Mouse (Mus musculus) spleen, adult 2 months (tissue): ENCODE measurements around the gene Ttc3. TPM values are rescaled to one million over a fixed set of nuclear protein-coding genes. Genes with fewer than 3 reads are reported as not detected.
A peak's percentile ranks its signal among the peaks of the same experiment; 100 is the strongest.

Experiments used
- DNase-seq, 2 experiments: peaks; one replicate each; pipeline versions ENCODE4 v3.0.0 to v3.0.0-alpha.2; 2012 to 2021; ENCODE audit warnings: low spot score in 2 of 2, low read depth in 1 of 2
- H3K27ac ChIP-seq: fragments of 200-500 bp; 2 replicates; pipeline ENCODE4 v1.5.1; 2012; ENCODE audit warnings: low read length, inconsistent platforms; ENCODE audit not compliant: insufficient read depth
- H3K27me3 ChIP-seq: fragments of 200-500 bp; 2 replicates; pipeline ENCODE4 v1.6.1; 2012; ENCODE audit warnings: mild to moderate bottlenecking, moderate library complexity, low read length, inconsistent platforms; ENCODE audit not compliant: control insufficient read depth, insufficient read depth
- H3K36me3 ChIP-seq: fragments of 200-500 bp; 2 replicates; pipeline ENCODE4 v1.6.1; 2012; ENCODE audit warnings: mild to moderate bottlenecking, low read length, inconsistent platforms; ENCODE audit not compliant: control insufficient read depth, insufficient read depth
- H3K4me1 ChIP-seq: fragments of 200-500 bp; 2 replicates; pipeline ENCODE4 v1.6.1; 2011; ENCODE audit warnings: inconsistent platforms; ENCODE audit not compliant: control insufficient read depth, insufficient read depth, insufficient read length
- H3K4me3 ChIP-seq: fragments of 200-500 bp; 2 replicates; pipeline ENCODE4 v1.5.1; 2011; ENCODE audit warnings: mild to moderate bottlenecking, inconsistent platforms; ENCODE audit not compliant: insufficient read depth, insufficient read length; ENCODE audit errors: extremely low read depth
- CTCF ChIP-seq: fragments of 200-500 bp; IDR thresholded peaks from 2 replicates; pipeline ENCODE4 v1.5.1; 2011; ENCODE audit warnings: mild to moderate bottlenecking, inconsistent platforms; ENCODE audit not compliant: insufficient read depth, insufficient read length, insufficient replicate concordance; ENCODE audit errors: extremely low read depth
- POLR2A ChIP-seq: fragments of 200-500 bp; IDR thresholded peaks from 2 replicates; pipeline ENCODE4 v1.6.1; 2011; ENCODE audit warnings: low read depth, low read length, inconsistent platforms
- WGBS: fragments of 180-500 bp; shearing (Covaris S2); methylation state at CpG from one replicate; pipeline ENCODE4 v1.1.7; 2018; 5-methylcytosine and 5-hydroxymethylcytosine counted together
- polyA plus RNA-seq: library from polyadenylated mRNA; depleted of rRNA; stranded (reverse); fragments of >200 nt; gene quantifications from 2 replicates; pipeline ENCODE4 v1.2.3, GENCODE M21; 2012; rRNA removed

Gene Ttc3
- polyA plus RNA-seq, result 17.5 and 21.6 TPM in 2 replicates

GRCm38 (mm10) chr16:94370173-94370914 lies at the start of gene Ttc3:
Gene Ttc3 (plus strand): TSS chr16:94370618.
- Histone ChIP-seq H3K4me1 (peaks cover 5% of the 10 kb centered on the region), H3K4me3 (peak within 1 kb of the TSS; percentile 93), H3K27ac (peak within 1 kb of the TSS; percentile 89), H3K36me3 (no peaks in the 10 kb centered on the region), H3K27me3 (no peaks in the 10 kb centered on the region)
- TF ChIP-seq CTCF (no peak), POLR2A (no peak; the same call in 1 of the 2 replicates)
- WGBS, result under 1% methylated on average over 75 of the region's 79 CpGs
- peak; percentile 78 to 86 for DNase-seq

- WGBS, result 56% methylated on average over 5 of the region's 5 CpGs
- Histone ChIP-seq H3K27ac (no peak overlapping the region), H3K27me3 (peaks cover 10% of the 10 kb centered on the region), H3K4me1 (peaks cover 4% of the 10 kb centered on the region; the same call in 1 of the 2 replicates), H3K36me3 (no peaks in the 10 kb centered on the region), H3K4me3 (no peak overlapping the region)
- TF ChIP-seq POLR2A (no peak), CTCF (no peak)
- DNase-seq, result no peak
These were observed 46.7 kb upstream of the Ttc3 start for GRCm38 (mm10) chr16:94323681-94324080.

- Histone ChIP-seq H3K27me3 (peaks cover 10% of the 10 kb centered on the region), H3K4me3 (no peak overlapping the region), H3K4me1 (peaks cover 4% of the 10 kb centered on the region; the same call in 1 of the 2 replicates), H3K27ac (no peak overlapping the region), H3K36me3 (no peaks in the 10 kb centered on the region)
- no peak for DNase-seq
- 78% methylated on average over 3 of the region's 3 CpGs for WGBS
- TF ChIP-seq POLR2A (no peak), CTCF (no peak)
These were observed 44.4 kb upstream of the Ttc3 start for GRCm38 (mm10) chr16:94326008-94326407.

- no peak for DNase-seq
- peak within 1 kb of the TSS; percentile 49 for H3K4me3 ChIP-seq
- H3K4me1 ChIP-seq, result peaks cover 4% of the 10 kb centered on the region; the same call in 1 of the 2 replicates
- H3K27me3 ChIP-seq, result peaks cover 10% of the 10 kb centered on the region
- no peak within 1 kb of the TSS; the same call in 1 of the 2 replicates for H3K27ac ChIP-seq
- TF ChIP-seq CTCF, result no peak
- TF ChIP-seq POLR2A, result no peak
- 3% methylated on average over 63 of the region's 63 CpGs for WGBS
- H3K36me3 ChIP-seq, result no peaks in the 10 kb centered on the region
These were observed 42.4 kb upstream of the Ttc3 start, which contains the start of gene Ripply3 for GRCm38 (mm10) chr16:94327781-94328711. Gene Ripply3 (plus strand): TSS chr16:94328420.

GRCm38 (mm10) chr16:94328881-94329867 lies 41.2 kb upstream of the Ttc3 start:
- Histone ChIP-seq H3K27me3 (peaks cover 10% of the 10 kb centered on the region), H3K4me3 (peak overlapping the region; percentile 49), H3K36me3 (no peaks in the 10 kb centered on the region), H3K27ac (no peak overlapping the region), H3K4me1 (peaks cover 4% of the 10 kb centered on the region; the same call in 1 of the 2 replicates)
- no peak for DNase-seq
- TF ChIP-seq CTCF (no peak), POLR2A (no peak)
- 14% methylated on average over 25 of the region's 25 CpGs for WGBS

GRCm38 (mm10) chr16:94330429-94330828 lies 40.0 kb upstream of the Ttc3 start:
- DNase-seq, result no peak
- H3K4me3 ChIP-seq, result no peak overlapping the region
- TF ChIP-seq POLR2A (no peak), CTCF (no peak)
- no peaks in the 10 kb centered on the region for H3K36me3 ChIP-seq
- peaks cover 4% of the 10 kb centered on the region; the same call in 1 of the 2 replicates for H3K4me1 ChIP-seq
- peaks cover 10% of the 10 kb centered on the region for H3K27me3 ChIP-seq
- no peak overlapping the region for H3K27ac ChIP-seq
- 86% methylated on average over 5 of the region's 5 CpGs for WGBS
